Mouse (Mus musculus) c-Kit-positive CD71-positive TER-119-positive erythroid progenitor cells, embryonic 14.5 days (primary cell): ENCODE results near the gene Olfr1080.
"Not testable (repeated sequence)": the region's sequence is repeated elsewhere in the genome, so short reads cannot be mapped to it uniquely, and the experiment has no call there.

Experiments used
- DNase-seq: peaks from one replicate; pipeline ENCODE4 v3.0.0-alpha.2; 2013; ENCODE audit warnings: low spot score

Gene Olfr1080

GRCm38 (mm10) chr2:86558135-86558534 is at the start of gene Olfr1080:
TSS of gene Olfr1080 (minus strand) at chr2:86558235.
- DNase-seq = not testable (repeated sequence)

DNA sequence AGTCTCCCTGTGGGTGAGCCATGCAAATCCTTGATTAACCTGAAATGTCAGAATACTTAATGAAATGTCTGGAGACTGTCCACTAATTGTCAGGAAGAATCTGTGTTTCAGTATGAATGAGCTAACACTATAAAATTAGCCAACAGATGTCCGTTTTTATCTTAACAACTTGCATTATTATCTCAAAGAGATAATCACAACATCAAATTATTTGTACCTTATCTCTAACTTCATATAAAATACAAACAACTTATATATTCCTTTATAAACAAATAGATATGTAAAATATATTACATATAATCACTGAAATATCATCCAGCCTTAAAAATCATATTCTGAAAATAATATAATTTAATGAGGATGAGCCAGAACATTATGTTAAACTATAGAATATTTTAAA is 40.8 kb upstream of the Olfr1080 start, which contains the start of gene Olfr1082:
Gene Olfr1082 (minus strand): TSS at position 101 of the 400 bp plus-strand sequence.
- not testable (repeated sequence) for DNase-seq

DNA sequence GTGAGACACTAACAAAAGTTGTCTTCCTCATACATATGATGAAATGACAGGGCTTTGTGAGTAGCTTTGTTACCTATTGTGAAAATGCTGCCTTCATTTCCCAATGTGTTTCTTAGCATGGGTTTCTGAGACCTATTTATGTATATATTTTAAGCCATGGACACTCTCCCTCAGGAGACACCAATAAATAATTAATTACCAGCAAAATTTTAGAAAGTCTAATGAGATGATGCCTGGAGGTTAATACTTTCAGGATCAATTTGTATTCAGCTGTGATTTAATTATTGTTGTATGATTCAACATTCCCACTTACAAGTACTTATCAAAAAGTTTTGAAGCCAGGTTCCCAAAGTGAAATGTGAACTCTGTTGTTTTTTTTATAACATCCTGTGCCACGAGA is 15.7 kb downstream of the Olfr1080 start, which contains the start of gene Olfr1079:
Gene Olfr1079 (minus strand): TSS at position 101 of the 400 bp plus-strand sequence.
- DNase-seq = no peak

DNA sequence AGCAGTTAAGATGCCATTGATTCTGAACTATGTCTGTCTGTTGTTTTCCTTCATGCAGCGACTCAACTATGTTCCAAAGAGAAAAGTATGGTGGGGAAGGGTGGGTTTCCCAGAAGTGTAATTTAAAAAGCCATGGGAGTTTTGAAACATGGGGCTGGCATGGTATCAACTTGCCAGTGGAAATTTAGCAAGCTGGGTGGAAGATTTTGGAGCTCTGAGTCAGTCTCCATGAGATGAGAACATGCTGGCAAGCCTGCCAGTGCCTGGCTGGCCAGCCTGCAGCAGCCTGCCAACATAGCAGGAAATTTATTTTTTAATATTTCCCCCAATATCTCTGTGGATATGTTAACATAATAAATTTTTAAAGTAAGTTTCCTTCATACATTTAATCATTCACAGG is 27.0 kb downstream of the Olfr1080 start:
- DNase-seq = no peak

DNA sequence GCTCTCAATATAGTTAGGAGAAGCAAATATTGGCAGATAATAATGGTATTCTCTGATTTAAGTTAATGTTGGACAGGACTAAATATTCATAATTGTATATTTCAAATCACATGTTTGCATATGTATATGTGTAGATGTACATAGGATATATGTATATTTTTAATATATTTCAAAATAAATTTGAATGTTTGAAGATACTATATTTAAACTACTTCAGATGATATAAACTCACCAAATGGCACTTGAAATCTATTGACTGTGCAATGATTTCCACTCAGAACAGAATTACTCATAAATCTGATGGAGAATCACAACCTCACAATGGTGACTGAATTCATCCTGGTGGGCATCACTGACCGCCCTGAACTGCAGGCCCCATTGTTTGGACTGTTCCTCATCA is 49.9 kb downstream of the Olfr1080 start, which contains the start of gene Olfr1076:
Gene Olfr1076 (plus strand): TSS at position 301 of the 400 bp plus-strand sequence.
- DNase-seq = no peak
